Mouse (Mus musculus): ENCODE measurements around the gene Esyt2. TPM values are rescaled to one million over a fixed set of nuclear protein-coding genes. Genes with fewer than 3 reads are reported as not detected.

The Esyt2 gene
- 15.4 and 16.5 TPM in 2 replicates for polyA plus RNA-seq (2012; rRNA removed)

GRCm38 (mm10) chr12:116280653-116281364, at the start of gene Esyt2:
TSS of gene Esyt2 (plus strand) at chr12:116281196.

DNA sequence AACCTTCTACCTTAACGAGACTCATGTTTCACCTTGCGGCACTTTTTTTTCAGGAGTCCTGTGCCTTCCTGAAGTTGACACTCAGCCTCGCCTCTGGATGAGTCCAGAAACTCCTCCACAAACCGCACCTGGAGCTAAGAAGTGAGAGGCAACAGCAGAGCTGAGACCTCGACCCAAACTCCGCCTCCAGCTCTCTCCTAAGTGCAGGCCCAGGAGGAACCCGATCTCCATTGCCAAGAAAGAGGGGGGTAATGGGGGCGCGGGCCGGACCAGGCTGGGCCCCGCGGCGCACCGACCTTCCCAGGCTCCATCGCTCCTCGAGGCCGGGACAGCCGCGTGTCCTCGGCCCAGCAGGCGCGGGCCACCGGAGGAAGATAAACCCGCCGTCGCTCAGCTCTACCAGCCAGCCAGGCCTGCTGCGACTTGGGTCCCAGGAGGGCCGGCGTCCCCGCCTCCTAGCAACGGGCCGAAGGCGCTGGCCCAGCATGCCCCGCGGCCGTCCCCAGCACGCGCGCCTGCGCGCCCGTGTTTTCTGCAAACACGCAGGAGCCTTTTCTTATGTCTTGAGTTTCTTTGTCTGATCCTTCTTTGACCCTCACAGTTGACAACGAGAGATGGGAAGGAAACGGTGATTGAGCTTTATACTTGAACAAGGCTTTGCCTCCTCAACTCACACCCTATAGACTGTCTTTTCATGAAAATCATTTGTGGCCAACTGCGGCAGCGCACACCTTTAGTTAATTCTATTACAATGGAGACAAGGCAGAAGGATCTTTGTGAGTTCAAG, 18.2 kb upstream of the Esyt2 start, which contains the start of gene Wdr60:
Wdr60 (minus strand) TSS at position 468 of the 787 bp plus-strand sequence.

DNA sequence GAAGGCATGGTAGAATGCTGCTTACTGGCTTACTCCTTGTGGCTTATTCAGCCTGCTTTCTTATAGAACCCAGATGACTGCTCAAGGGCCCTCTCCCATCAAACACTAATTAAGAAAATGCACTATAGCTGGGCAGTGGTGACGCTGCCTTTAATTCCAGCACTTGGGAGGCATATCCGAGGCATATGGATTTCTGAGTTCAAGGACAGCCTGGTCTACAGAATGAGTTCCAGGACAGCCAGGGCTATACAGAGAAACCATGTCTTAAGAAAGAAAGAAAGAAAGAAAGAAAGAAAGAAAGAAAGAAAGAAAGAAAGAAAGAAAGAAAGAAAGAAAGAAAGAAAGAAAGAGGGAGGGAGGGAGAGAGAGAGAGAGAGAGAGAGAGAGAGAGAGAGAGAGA, 5.9 kb upstream of the Esyt2 start, which contains the start of gene Gm11027:
Gm11027 (plus strand) TSS at position 301 of the 400 bp plus-strand sequence.

GRCm38 (mm10) chr12:116405045-116405835, 124.2 kb downstream of the Esyt2 start, which contains the start of gene Ncapg2:
TSS of gene Ncapg2 (plus strand) at chr12:116405402.

Other genes starting within 250 kb of the Esyt2 start
- gene Zfp386, start 233.5 kb upstream of the Esyt2 start, polyA plus RNA-seq (2012; rRNA removed), result 2.8 and 4.5 TPM in 2 replicates
- 1.9 TPM in 2 replicates for gene Vipr2, start 203.5 kb upstream of the Esyt2 start, polyA plus RNA-seq (2012; rRNA removed)
- gene Wdr60, start 18.2 kb upstream of the Esyt2 start, polyA plus RNA-seq (2012; rRNA removed), result 6.8 and 9.4 TPM in 2 replicates
- not detected in 2 replicates for gene Gm11027, start 5.8 kb upstream of the Esyt2 start, polyA plus RNA-seq (2012; rRNA removed)
- 2.1 and 2.6 TPM in 2 replicates for gene Ncapg2, start 124.2 kb downstream of the Esyt2 start, polyA plus RNA-seq (2012; rRNA removed)
- gene Ptprn2, start 204.5 kb downstream of the Esyt2 start, polyA plus RNA-seq (2012; rRNA removed), result 0.41 and 0.43 TPM in 2 replicates

Measured in ovary, adult 2 months (tissue).